Mouse (Mus musculus): ENCODE data around the gene Lrp5.

Lrp5 gene

GRCm38 (mm10) chr19:3609826-3610225, 76.5 kb downstream of the Lrp5 start:
- DNase-seq = no peak

- DNase-seq = no peak
Measured at GRCm38 (mm10) chr19:3594316-3594715, 92.0 kb downstream of the Lrp5 start.

GRCm38 (mm10) chr19:3593379-3594055, 92.8 kb downstream of the Lrp5 start:
- no peak for DNase-seq

- no peak for DNase-seq
Measured at GRCm38 (mm10) chr19:3589968-3590367, 96.4 kb downstream of the Lrp5 start.

GRCm38 (mm10) chr19:3589547-3589946, 96.8 kb downstream of the Lrp5 start:
- DNase-seq = no peak

GRCm38 (mm10) chr19:3587729-3588128, 98.6 kb downstream of the Lrp5 start:
- DNase-seq = peak; percentile 58

GRCm38 (mm10) chr19:3586540-3586939, 99.8 kb downstream of the Lrp5 start:
- peak; percentile 61 for DNase-seq

- no peak for DNase-seq
Measured at GRCm38 (mm10) chr19:3586026-3586425, 100.3 kb downstream of the Lrp5 start.

GRCm38 (mm10) chr19:3581326-3581725, 105.0 kb downstream of the Lrp5 start:
- DNase-seq = peak; percentile 56

- no peak for DNase-seq
Measured at GRCm38 (mm10) chr19:3577911-3578290, 108.5 kb downstream of the Lrp5 start.

- DNase-seq = no peak
Measured at GRCm38 (mm10) chr19:3577265-3577910, 109.0 kb downstream of the Lrp5 start.

GRCm38 (mm10) chr19:3576451-3577264, 109.7 kb downstream of the Lrp5 start:
- peak; percentile 12 for DNase-seq

GRCm38 (mm10) chr19:3575632-3576384, 110.6 kb downstream of the Lrp5 start, which contains the start of gene Ppp6r3:
Gene Ppp6r3 (minus strand): TSS chr19:3575749.
- DNase-seq = peak; percentile 98

- no peak for DNase-seq
Measured at GRCm38 (mm10) chr19:3575276-3575631, 111.1 kb downstream of the Lrp5 start.

- DNase-seq = no peak
Measured at GRCm38 (mm10) chr19:3574593-3575094, 111.7 kb downstream of the Lrp5 start.

GRCm38 (mm10) chr19:3564309-3564708, 122.1 kb downstream of the Lrp5 start:
- DNase-seq = no peak

GRCm38 (mm10) chr19:3562752-3563151, 123.6 kb downstream of the Lrp5 start:
- DNase-seq = no peak

GRCm38 (mm10) chr19:3562298-3562697, 124.1 kb downstream of the Lrp5 start:
- no peak for DNase-seq

- no peak for DNase-seq
Measured at GRCm38 (mm10) chr19:3556169-3556827, 130.1 kb downstream of the Lrp5 start.

GRCm38 (mm10) chr19:3554785-3555184, 131.6 kb downstream of the Lrp5 start:
- DNase-seq = no peak

GRCm38 (mm10) chr19:3551573-3552159, 134.7 kb downstream of the Lrp5 start:
- DNase-seq = no peak

- DNase-seq = no peak
Measured at GRCm38 (mm10) chr19:3550101-3550500, 136.3 kb downstream of the Lrp5 start.
